Mouse (Mus musculus) lung, embryonic 16.5 days (tissue): Measurements from ENCODE around the gene Gm17387. TPM values are rescaled to one million over a fixed set of nuclear protein-coding genes. Genes with fewer than 3 reads are reported as not detected.

Experiments used
- ATAC-seq: fragments of 200-750 bp; cut with Nextera tagmentation; 2 replicates; pipeline ENCODE4 v1.8.0; 2017; ENCODE audit warnings: low read depth, mild to moderate bottlenecking, moderate library complexity
- H3K27ac ChIP-seq: fragments of 300-500 bp; sonication (generic); 2 replicates; pipeline ENCODE4 v1.5.1; 2014; ENCODE audit warnings: mild to moderate bottlenecking, control low read depth, low read length
- H3K27me3 ChIP-seq: fragments of 300-500 bp; sonication (generic); 2 replicates; pipeline ENCODE4 v1.6.1; 2014; ENCODE audit warnings: low read depth, low read length, mixed read lengths; ENCODE audit not compliant: control insufficient read depth, insufficient read depth
- H3K36me3 ChIP-seq: fragments of 300-500 bp; sonication (generic); 2 replicates; pipeline ENCODE4 v1.6.1; 2014; ENCODE audit warnings: low read length; ENCODE audit not compliant: control insufficient read depth, insufficient read depth
- H3K4me1 ChIP-seq: fragments of 300-500 bp; sonication (generic); replicated peaks from 2 replicates; pipeline ENCODE4 v1.6.1; 2014; ENCODE audit warnings: low read length, mixed read lengths; ENCODE audit not compliant: control insufficient read depth, insufficient read depth
- H3K4me2 ChIP-seq: fragments of 300-500 bp; sonication (generic); 2 replicates; pipeline ENCODE4 v1.6.1; 2014; ENCODE audit warnings: low read depth, low read length, control low read depth
- H3K4me3 ChIP-seq: fragments of 300-500 bp; sonication (generic); 2 replicates; pipeline ENCODE4 v1.5.1; 2014; ENCODE audit warnings: mild to moderate bottlenecking, low read length, control low read depth
- H3K9ac ChIP-seq: fragments of 300-500 bp; sonication (generic); 2 replicates; pipeline ENCODE4 v1.6.1; 2014; ENCODE audit warnings: low read length, control low read depth
- H3K9me3 ChIP-seq: fragments of 300-500 bp; sonication (generic); 2 replicates; pipeline ENCODE4 v1.6.1; 2016; ENCODE audit warnings: low read length; ENCODE audit not compliant: control insufficient read depth
- WGBS: fragments of 180-500 bp; shearing (Covaris S2); extraction: QIAGEN DNeasy Blood & Tissue Kit; methylation state at CpG from one replicate; pipeline ENCODE4 v1.1.7; 2014; 5-methylcytosine and 5-hydroxymethylcytosine counted together
- polyA plus RNA-seq: library from polyadenylated mRNA; unstranded; fragments of >200 nt; fragmentation: Nextera tagmentation; extraction: Ambion mirVana; gene quantifications from 2 replicates; pipeline ENCODE4 v1.2.1, GENCODE M21; 2015

Gene Gm17387
- polyA plus RNA-seq, 1 experiment from 2014 or later, result not detected

DNA sequence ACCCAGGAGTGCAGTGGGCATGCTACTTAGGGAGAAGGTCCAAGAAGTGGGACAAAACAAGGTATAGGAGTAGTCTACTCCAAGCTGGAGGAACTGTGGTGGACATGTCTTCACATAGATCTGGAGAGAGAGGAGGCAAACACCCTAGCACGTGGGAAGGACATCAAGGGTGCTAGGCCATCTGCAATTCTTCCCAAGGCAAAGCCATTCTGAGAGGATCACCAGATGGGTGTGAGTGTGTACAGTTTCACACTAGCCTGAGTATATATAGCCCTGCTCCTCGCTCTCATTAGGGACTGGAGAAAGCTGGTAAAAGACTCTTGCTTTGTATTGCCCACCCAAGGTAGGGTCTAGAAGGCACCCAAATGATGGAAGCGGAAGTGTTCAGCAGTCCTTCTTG lies 34.4 kb downstream of the Gm17387 start:
- no peak overlapping the region for H3K4me3 ChIP-seq
- H3K4me2 ChIP-seq, result no peak overlapping the region
- no peak overlapping the region for H3K27ac ChIP-seq
- H3K27me3 ChIP-seq, result no peaks in the 10 kb centered on the region; the same call in none of the 2 replicates
- no peak for ATAC-seq
- peaks cover 8% of the 10 kb centered on the region for H3K4me1 ChIP-seq
- 88% methylated on average over 3 of the region's 3 CpGs for whole genome bisulfite sequencing
- no peaks in the 10 kb centered on the region for H3K9me3 ChIP-seq
- no peak overlapping the region for H3K9ac ChIP-seq
- H3K36me3 ChIP-seq, result no peaks in the 10 kb centered on the region

DNA sequence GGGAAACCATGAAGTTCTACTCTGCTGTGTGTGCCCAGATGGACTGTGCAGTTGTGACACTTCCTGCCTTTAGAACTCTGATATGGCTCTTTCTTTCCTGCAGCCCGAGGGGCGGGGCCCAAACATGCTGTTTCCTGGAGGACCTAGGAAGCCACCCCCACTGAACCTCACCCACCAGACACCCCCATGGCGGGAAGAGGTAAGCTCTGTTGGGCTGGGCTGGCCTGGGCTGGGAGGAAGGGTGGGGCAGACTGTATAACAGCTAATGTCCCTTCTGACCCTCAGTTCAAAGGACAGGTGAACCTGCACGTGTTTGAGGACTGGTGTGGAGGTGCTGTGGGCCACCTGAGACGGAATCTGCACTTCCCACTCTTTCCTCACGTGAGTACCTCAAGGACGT lies 35.2 kb downstream of the Gm17387 start:
- H3K4me2 ChIP-seq, result no peak overlapping the region
- H3K9me3 ChIP-seq, result no peaks in the 10 kb centered on the region
- H3K9ac ChIP-seq, result no peak overlapping the region
- no peak overlapping the region for H3K4me3 ChIP-seq
- H3K4me1 ChIP-seq, result peaks cover 8% of the 10 kb centered on the region
- no peaks in the 10 kb centered on the region for H3K36me3 ChIP-seq
- WGBS, result 67% methylated on average over 7 of the region's 7 CpGs
- no peak for ATAC-seq
- no peak overlapping the region for H3K27ac ChIP-seq
- H3K27me3 ChIP-seq, result no peaks in the 10 kb centered on the region; the same call in none of the 2 replicates

DNA sequence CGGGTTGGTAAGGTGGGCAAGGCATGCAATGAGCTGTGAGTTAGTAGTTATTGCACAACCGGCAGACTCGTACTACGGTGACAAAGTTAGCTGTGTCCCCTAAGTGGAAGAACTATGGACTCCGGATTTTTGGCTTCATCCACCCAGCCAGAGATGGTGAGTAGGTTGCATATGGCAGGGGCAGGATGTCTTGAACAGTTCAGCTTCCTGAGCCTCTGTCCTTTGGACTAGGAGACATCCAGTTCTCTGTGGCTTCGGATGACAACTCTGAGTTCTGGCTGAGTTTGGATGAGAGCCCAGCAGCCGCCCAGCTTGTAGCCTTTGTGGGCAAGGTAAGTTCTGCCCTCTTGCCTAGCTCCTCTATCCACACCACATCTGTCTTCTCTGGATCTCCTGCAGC lies 35.6 kb downstream of the Gm17387 start:
- Histone ChIP-seq H3K4me1 (peaks cover 8% of the 10 kb centered on the region), H3K9ac (no peak overlapping the region), H3K36me3 (no peaks in the 10 kb centered on the region), H3K27ac (no peak overlapping the region), H3K4me3 (no peak overlapping the region), H3K9me3 (no peaks in the 10 kb centered on the region), H3K27me3 (peaks cover 2% of the 10 kb centered on the region), H3K4me2 (no peak overlapping the region)
- ATAC-seq, result no peak
- 79% methylated on average over 7 of the region's 7 CpGs for WGBS

DNA sequence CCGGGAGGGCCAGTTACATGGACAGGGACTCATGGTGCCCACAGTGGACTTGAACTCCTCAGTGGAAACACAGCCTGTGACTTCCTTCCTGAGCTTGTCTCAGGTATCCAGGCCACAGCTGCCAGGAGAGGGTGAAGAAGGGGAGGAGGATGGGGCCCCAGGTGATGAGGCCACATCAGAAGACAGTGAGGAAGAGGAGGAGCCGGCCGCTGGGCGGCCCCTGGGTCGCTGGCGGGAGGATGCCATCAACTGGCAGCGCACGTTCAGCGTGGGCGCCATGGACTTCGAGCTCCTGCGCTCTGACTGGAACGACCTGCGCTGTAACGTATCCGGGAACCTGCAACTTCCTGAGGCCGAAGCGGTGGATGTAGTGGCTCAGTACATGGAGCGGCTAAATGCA lies 39.4 kb downstream of the Gm17387 start:
- peaks cover 26% of the 10 kb centered on the region for H3K27me3 ChIP-seq
- no peak for ATAC-seq
- no peak overlapping the region for H3K4me2 ChIP-seq
- H3K9ac ChIP-seq, result no peak overlapping the region
- no peaks in the 10 kb centered on the region for H3K36me3 ChIP-seq
- H3K4me3 ChIP-seq, result no peak overlapping the region
- peaks cover 5% of the 10 kb centered on the region; the same call in 1 of the 2 replicates for H3K4me1 ChIP-seq
- no peak overlapping the region for H3K27ac ChIP-seq
- no peaks in the 10 kb centered on the region for H3K9me3 ChIP-seq
- WGBS, result 71% methylated on average over 19 of the region's 19 CpGs

DNA sequence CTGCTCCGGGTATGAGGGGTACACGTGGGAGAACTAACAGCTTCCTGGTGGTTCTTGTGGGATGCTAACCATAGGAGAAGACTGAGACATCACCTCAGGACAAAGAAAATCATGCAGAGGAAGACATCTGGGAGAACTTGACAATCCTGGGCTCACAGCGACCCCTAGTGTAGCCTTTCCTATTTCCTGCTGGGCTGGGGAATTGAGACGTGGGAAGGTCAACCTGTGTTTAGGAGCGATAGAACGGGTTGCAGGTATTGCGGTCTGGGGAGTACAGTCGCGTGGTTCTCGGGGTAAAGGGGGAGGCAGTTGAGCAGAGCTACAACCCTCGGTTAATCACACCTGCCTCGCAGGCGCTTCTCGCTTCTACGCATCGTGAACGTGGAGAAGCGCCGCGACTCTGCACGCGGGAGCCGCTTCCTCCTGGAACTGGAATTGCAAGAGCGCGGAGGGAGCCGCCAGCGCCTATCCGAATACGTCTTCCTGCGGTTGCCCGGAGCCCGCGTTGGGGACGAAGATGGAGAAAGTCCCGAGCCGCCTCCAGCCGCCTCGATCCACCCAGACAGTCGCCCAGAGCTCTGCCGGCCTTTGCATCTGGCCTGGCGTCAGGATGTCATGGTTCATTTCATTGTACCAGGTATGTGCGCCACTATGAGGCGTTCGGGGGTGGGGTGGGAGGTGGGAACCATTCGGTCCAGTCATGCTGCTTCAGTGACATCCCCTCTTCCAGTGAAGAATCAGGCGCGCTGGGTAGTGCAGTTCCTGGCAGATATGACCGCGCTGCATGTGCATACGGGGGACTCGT lies 41.3 kb downstream of the Gm17387 start:
- Histone ChIP-seq H3K27me3 (peaks cover 26% of the 10 kb centered on the region), H3K36me3 (no peaks in the 10 kb centered on the region), H3K9me3 (no peaks in the 10 kb centered on the region), H3K4me3 (peak overlapping the region; percentile 40), H3K4me1 (peaks cover 5% of the 10 kb centered on the region; the same call in 1 of the 2 replicates), H3K4me2 (peak overlapping the region; percentile 79), H3K27ac (no peak overlapping the region), H3K9ac (peak overlapping the region; percentile 38)
- WGBS, result under 1% methylated on average over 51 of the region's 51 CpGs
- peak; percentile 27; the same call in 1 of the 2 replicates for ATAC-seq

DNA sequence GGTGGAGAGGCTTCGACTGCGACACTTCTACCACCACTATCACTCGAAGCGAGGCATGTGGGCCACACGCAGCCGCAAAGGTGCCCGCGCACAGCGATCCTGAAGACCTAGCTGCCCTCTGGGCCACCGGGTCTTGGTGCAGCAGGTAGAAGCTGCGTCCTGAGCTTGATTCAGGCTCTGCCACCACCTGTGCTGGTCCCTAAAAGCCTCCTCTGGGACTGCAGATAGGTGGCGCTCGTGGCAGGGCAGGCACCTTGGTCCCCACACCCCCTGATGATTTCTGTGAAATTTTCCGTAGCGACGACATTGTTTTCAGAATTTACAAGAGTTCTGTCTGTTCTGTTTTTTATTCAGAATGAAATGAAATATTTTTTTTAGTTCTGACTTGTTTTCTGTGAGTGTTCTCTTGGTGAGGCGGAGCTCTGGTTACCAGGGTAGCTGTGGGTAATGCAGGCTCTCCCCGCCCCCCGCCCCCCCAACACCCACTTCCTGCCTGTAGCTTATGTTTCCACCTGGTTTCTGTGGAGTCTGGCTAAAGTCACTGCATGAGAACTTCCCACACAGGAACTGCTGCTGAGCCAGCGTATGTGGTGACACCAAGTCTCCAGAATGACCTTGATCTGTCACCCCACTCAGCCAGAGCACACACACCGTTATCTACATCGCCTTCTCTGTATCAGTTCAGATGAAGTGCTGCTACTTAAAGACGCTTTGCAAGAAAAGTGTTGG lies 43.2 kb downstream of the Gm17387 start:
- Histone ChIP-seq H3K27ac (no peak overlapping the region), H3K4me2 (no peak overlapping the region), H3K9ac (no peak overlapping the region), H3K4me1 (peaks cover 5% of the 10 kb centered on the region; the same call in 1 of the 2 replicates), H3K9me3 (no peaks in the 10 kb centered on the region), H3K36me3 (no peaks in the 10 kb centered on the region), H3K4me3 (no peak overlapping the region), H3K27me3 (peaks cover 26% of the 10 kb centered on the region)
- 24% methylated on average over 23 of the region's 23 CpGs for WGBS
- no peak for ATAC-seq

DNA sequence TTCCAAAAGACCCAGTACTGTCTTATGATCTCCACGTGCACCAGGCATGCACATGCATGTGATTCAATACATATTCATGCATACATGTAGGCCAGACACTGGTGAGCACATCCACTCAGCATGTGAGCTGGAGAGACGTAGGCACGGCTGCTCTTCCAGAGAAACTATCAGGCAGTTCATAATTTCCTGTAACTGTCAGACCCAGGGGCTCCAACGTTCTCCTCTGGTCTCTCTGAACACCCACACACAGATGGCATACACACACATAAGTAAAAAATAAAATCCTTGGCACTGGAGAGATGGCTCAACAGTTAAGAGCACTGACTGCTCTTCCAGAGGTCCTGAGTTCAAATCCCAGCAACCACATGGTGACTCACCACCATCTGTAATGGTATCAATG lies 44.9 kb downstream of the Gm17387 start:
- no peak for ATAC-seq
- no peaks in the 10 kb centered on the region for H3K9me3 ChIP-seq
- peaks cover 5% of the 10 kb centered on the region; the same call in 1 of the 2 replicates for H3K4me1 ChIP-seq
- H3K4me2 ChIP-seq, result no peak overlapping the region
- 57% methylated on average over 4 of the region's 4 CpGs for WGBS
- peaks cover 26% of the 10 kb centered on the region for H3K27me3 ChIP-seq
- no peak overlapping the region for H3K4me3 ChIP-seq
- no peaks in the 10 kb centered on the region for H3K36me3 ChIP-seq
- no peak overlapping the region for H3K9ac ChIP-seq
- H3K27ac ChIP-seq, result no peak overlapping the region

DNA sequence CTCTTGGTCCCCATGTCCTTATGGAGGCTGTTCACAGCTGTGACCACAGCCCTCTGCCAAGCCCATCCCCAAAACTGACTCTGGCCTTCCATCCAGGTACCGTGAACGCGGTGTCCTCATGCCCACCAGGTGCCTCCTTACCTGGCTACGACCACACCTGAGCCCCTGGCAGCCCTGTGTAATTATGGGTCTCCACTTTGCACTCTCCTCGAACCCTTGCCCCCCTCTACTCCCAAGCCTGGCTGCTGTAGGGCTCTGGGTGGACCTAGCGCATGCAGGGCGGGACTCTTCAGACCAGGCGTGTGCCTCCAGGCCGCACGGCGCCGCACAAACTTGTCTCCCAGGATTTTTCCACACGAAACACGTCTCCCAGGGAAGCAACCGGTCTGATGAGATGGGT lies 48.9 kb downstream of the Gm17387 start, which contains the start of gene Pkp3:
TSS of gene Pkp3 (plus strand) at position 378 of the 400 bp plus-strand sequence.
- Histone ChIP-seq H3K4me1 (peaks cover 3% of the 10 kb centered on the region; the same call in 1 of the 2 replicates), H3K9ac (no peak within 1 kb of the TSS), H3K27ac (no peak within 1 kb of the TSS), H3K36me3 (no peaks in the 10 kb centered on the region), H3K4me2 (no peak within 1 kb of the TSS), H3K9me3 (no peaks in the 10 kb centered on the region), H3K27me3 (no peaks in the 10 kb centered on the region), H3K4me3 (no peak within 1 kb of the TSS)
- 85% methylated on average over 15 of the region's 15 CpGs for WGBS
- ATAC-seq, result no peak

DNA sequence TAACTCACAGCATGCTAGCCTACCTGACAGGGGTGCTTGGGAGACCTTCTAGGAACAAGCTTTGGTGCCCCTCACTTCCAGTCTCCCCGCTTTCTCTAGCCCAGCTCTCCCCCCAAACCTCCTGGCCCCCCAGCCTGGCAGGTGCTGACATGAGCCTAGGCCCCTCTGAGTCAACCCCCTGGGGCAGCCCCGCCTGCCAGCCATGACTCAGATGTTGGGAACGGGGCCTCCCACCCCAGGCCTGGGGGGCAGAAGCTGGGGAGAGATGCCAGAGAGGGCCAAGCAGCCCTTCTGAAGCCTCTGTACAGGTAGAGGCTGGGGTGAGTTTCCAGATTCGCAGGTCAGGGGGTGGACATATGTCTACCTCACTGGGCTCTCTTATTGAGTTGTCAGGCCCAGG lies 49.9 kb downstream of the Gm17387 start:
- no peak overlapping the region; the same call in 1 of the 2 replicates for H3K27ac ChIP-seq
- no peak overlapping the region for H3K4me2 ChIP-seq

More for the DNA sequence above, 49.9 kb downstream of the Gm17387 start:
- Histone ChIP-seq H3K27me3 (no peaks in the 10 kb centered on the region), H3K9me3 (no peaks in the 10 kb centered on the region), H3K9ac (no peak overlapping the region), H3K4me3 (no peak overlapping the region), H3K4me1 (peaks cover 3% of the 10 kb centered on the region; the same call in 1 of the 2 replicates), H3K36me3 (no peaks in the 10 kb centered on the region)
- WGBS, result 78% methylated on average over 4 of the region's 4 CpGs
- no peak for ATAC-seq
